Mouse (Mus musculus): ENCODE measurements around the gene Pink1. TPM values are rescaled to one million over a fixed set of nuclear protein-coding genes. Genes with fewer than 3 reads are reported as not detected.

Pink1 gene
- polyA plus RNA-seq, 1 experiment from 2014 or later, result 15.6 TPM

- Histone ChIP-seq H3K36me3 (ENCODE audit: control insufficient read depth, insufficient read depth, low read length) (no peaks in the 10 kb centered on the region), H3K4me2 (no peak overlapping the region), H3K27me3 (replicated peaks; ENCODE audit: control insufficient read depth, insufficient read depth, low read length) (no peaks in the 10 kb centered on the region; the same call in 1 of the 2 replicates), H3K4me3 (ENCODE audit: low read depth, low read length) (no peak overlapping the region), H3K9me3 (ENCODE audit: control insufficient read depth, low read length) (no peaks in the 10 kb centered on the region), H3K9ac (ENCODE audit: low read depth, low read length) (no peak overlapping the region), H3K27ac (ENCODE audit: low read depth, low read length) (no peak overlapping the region), H3K4me1 (replicated peaks; ENCODE audit: control insufficient read depth, insufficient read depth, low read length) (no peaks in the 10 kb centered on the region)
- ATAC-seq (replicated peaks; ENCODE audit: low FRiP score), result no peak
- DNase-seq (ENCODE audit: low spot score), result no peak
- WGBS, result 26% methylated on average over 11 of the region's 11 CpGs
These were observed 35.3 kb upstream of the Pink1 start for GRCm38 (mm10) chr4:138361370-138361821.

DNA sequence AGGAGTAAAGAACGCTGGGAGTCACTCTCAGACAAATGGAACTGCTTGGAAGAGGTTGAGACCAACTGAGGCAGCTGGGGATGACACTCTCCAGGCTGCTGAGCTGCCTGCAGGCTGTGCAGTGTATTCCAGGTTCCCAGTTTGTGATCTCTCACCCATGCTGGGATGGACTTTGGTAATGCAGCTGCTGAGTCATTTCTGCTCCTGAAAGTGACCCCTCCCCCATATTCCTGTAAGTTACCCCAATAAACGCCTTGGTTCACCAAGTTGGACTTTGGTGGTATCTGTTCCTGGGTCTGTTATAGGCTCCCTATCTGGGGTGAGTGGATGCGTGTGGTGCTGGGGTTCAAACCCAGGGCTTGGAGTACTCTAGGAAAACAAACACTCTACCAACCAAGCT lies 32.1 kb upstream of the Pink1 start:
- no peaks in the 10 kb centered on the region for H3K36me3 ChIP-seq (ENCODE audit: control insufficient read depth, insufficient read depth, low read length)
- H3K4me3 ChIP-seq (ENCODE audit: low read depth, low read length), result no peak overlapping the region
- H3K9ac ChIP-seq (ENCODE audit: low read depth, low read length), result no peak overlapping the region
- H3K4me2 ChIP-seq, result no peak overlapping the region
- no peaks in the 10 kb centered on the region; the same call in 1 of the 2 replicates for H3K4me1 ChIP-seq (replicated peaks; ENCODE audit: control insufficient read depth, insufficient read depth, low read length)
- H3K9me3 ChIP-seq (ENCODE audit: control insufficient read depth, low read length), result no peaks in the 10 kb centered on the region
- 67% methylated on average over 3 of the region's 3 CpGs for WGBS
- no peak for ATAC-seq (replicated peaks; ENCODE audit: low FRiP score)
- no peaks in the 10 kb centered on the region; the same call in 1 of the 2 replicates for H3K27me3 ChIP-seq (replicated peaks; ENCODE audit: control insufficient read depth, insufficient read depth, low read length)
- H3K27ac ChIP-seq (ENCODE audit: low read depth, low read length), result no peak overlapping the region
- DNase-seq (ENCODE audit: low spot score), result no peak

GRCm38 (mm10) chr4:138356551-138356950 lies 30.4 kb upstream of the Pink1 start:
- Histone ChIP-seq H3K36me3 (ENCODE audit: control insufficient read depth, insufficient read depth, low read length) (no peaks in the 10 kb centered on the region), H3K9me3 (ENCODE audit: control insufficient read depth, low read length) (no peaks in the 10 kb centered on the region), H3K9ac (ENCODE audit: low read depth, low read length) (no peak overlapping the region), H3K4me2 (no peak overlapping the region), H3K27me3 (replicated peaks; ENCODE audit: control insufficient read depth, insufficient read depth, low read length) (no peaks in the 10 kb centered on the region; the same call in 1 of the 2 replicates), H3K4me1 (replicated peaks; ENCODE audit: control insufficient read depth, insufficient read depth, low read length) (no peaks in the 10 kb centered on the region; the same call in 1 of the 2 replicates), H3K27ac (ENCODE audit: low read depth, low read length) (no peak overlapping the region), H3K4me3 (ENCODE audit: low read depth, low read length) (no peak overlapping the region)
- DNase-seq (ENCODE audit: low spot score) (no peak), ATAC-seq (replicated peaks; ENCODE audit: low FRiP score) (no peak)
- 90% methylated on average over 12 of the region's 12 CpGs for WGBS

- Histone ChIP-seq H3K4me2 (no peak overlapping the region), H3K9me3 (ENCODE audit: control insufficient read depth, low read length) (no peaks in the 10 kb centered on the region), H3K4me1 (replicated peaks; ENCODE audit: control insufficient read depth, insufficient read depth, low read length) (no peaks in the 10 kb centered on the region; the same call in 1 of the 2 replicates), H3K27ac (ENCODE audit: low read depth, low read length) (no peak overlapping the region), H3K36me3 (ENCODE audit: control insufficient read depth, insufficient read depth, low read length) (no peaks in the 10 kb centered on the region), H3K9ac (ENCODE audit: low read depth, low read length) (no peak overlapping the region), H3K4me3 (ENCODE audit: low read depth, low read length) (no peak overlapping the region), H3K27me3 (replicated peaks; ENCODE audit: control insufficient read depth, insufficient read depth, low read length) (no peaks in the 10 kb centered on the region; the same call in 1 of the 2 replicates)
- DNase-seq (ENCODE audit: low spot score) (no peak), ATAC-seq (replicated peaks; ENCODE audit: low FRiP score) (no peak)
- 85% methylated on average over 8 of the region's 8 CpGs for WGBS
These were observed 30.0 kb upstream of the Pink1 start for GRCm38 (mm10) chr4:138356141-138356540.

- no peak overlapping the region for H3K9ac ChIP-seq (ENCODE audit: low read depth, low read length)
- H3K4me1 ChIP-seq (replicated peaks; ENCODE audit: control insufficient read depth, insufficient read depth, low read length), result no peaks in the 10 kb centered on the region; the same call in 1 of the 2 replicates
- 73% methylated on average over 2 of the region's 2 CpGs for WGBS
- H3K27ac ChIP-seq (ENCODE audit: low read depth, low read length), result no peak overlapping the region
- no peaks in the 10 kb centered on the region for H3K9me3 ChIP-seq (ENCODE audit: control insufficient read depth, low read length)
- no peaks in the 10 kb centered on the region for H3K36me3 ChIP-seq (ENCODE audit: control insufficient read depth, insufficient read depth, low read length)
- DNase-seq (ENCODE audit: low spot score), result no peak
- no peak for ATAC-seq (replicated peaks; ENCODE audit: low FRiP score)
- no peak overlapping the region for H3K4me3 ChIP-seq (ENCODE audit: low read depth, low read length)
- H3K4me2 ChIP-seq, result no peak overlapping the region
- H3K27me3 ChIP-seq (replicated peaks; ENCODE audit: control insufficient read depth, insufficient read depth, low read length), result no peaks in the 10 kb centered on the region
These were observed 29.4 kb upstream of the Pink1 start for GRCm38 (mm10) chr4:138355496-138355895.

DNA sequence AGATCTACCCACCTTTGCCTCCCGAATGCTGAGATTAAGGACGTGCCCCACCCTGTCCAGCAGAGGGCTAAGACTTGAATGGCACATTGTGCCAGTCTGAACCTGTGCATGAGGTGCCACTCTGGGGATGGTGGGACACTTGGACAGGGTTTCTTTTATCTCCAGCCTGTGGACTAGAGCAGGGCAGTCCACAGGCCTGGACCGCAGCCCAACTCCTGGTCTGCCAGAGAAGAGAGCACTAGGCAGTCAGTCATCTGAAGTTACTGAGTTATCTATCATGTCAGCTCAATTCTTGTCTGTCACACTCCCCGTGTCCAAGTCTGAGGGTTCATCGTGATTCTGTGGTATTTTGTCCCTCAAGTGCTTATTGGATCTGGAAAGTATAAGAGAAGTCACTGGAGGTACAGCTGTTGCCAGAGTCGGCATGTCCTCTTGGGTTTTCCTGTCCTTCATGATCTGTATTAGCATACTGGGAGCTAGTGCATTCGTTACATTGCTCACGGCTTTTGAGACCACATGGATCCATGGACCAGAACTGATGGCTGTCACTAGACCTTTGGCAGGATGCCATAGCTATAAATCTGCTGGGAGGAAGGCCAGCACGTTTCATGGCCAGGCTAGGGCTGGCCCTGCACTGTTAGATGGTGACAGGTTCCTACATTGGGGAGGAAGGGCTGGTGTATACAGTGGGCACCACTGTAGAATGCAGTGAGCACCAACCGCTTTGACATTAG lies 27.5 kb upstream of the Pink1 start:
- no peak for DNase-seq (ENCODE audit: low spot score)
- ATAC-seq (replicated peaks; ENCODE audit: low FRiP score), result no peak
- 73% methylated on average over 10 of the region's 10 CpGs for WGBS
- H3K9me3 ChIP-seq (ENCODE audit: control insufficient read depth, low read length), result no peaks in the 10 kb centered on the region
- no peaks in the 10 kb centered on the region for H3K27me3 ChIP-seq (replicated peaks; ENCODE audit: control insufficient read depth, insufficient read depth, low read length)
- H3K4me3 ChIP-seq (ENCODE audit: low read depth, low read length), result no peak overlapping the region
- no peak overlapping the region for H3K9ac ChIP-seq (ENCODE audit: low read depth, low read length)
- H3K36me3 ChIP-seq (ENCODE audit: control insufficient read depth, insufficient read depth, low read length), result no peaks in the 10 kb centered on the region
- H3K4me1 ChIP-seq (replicated peaks; ENCODE audit: control insufficient read depth, insufficient read depth, low read length), result no peaks in the 10 kb centered on the region; the same call in 1 of the 2 replicates
- no peak overlapping the region for H3K4me2 ChIP-seq
- no peak overlapping the region for H3K27ac ChIP-seq (ENCODE audit: low read depth, low read length)

- Histone ChIP-seq H3K4me3 (ENCODE audit: low read depth, low read length) (no peak overlapping the region), H3K4me1 (replicated peaks; ENCODE audit: control insufficient read depth, insufficient read depth, low read length) (no peaks in the 10 kb centered on the region; the same call in 1 of the 2 replicates), H3K9ac (ENCODE audit: low read depth, low read length) (no peak overlapping the region), H3K4me2 (no peak overlapping the region), H3K27me3 (replicated peaks; ENCODE audit: control insufficient read depth, insufficient read depth, low read length) (no peaks in the 10 kb centered on the region), H3K27ac (ENCODE audit: low read depth, low read length) (no peak overlapping the region), H3K9me3 (ENCODE audit: control insufficient read depth, low read length) (no peaks in the 10 kb centered on the region), H3K36me3 (ENCODE audit: control insufficient read depth, insufficient read depth, low read length) (no peaks in the 10 kb centered on the region)
- DNase-seq (ENCODE audit: low spot score) (no peak), ATAC-seq (replicated peaks; ENCODE audit: low FRiP score) (no peak)
- WGBS, result 82% methylated on average over 6 of the region's 6 CpGs
These were observed 26.6 kb upstream of the Pink1 start for GRCm38 (mm10) chr4:138352692-138353091.

DNA sequence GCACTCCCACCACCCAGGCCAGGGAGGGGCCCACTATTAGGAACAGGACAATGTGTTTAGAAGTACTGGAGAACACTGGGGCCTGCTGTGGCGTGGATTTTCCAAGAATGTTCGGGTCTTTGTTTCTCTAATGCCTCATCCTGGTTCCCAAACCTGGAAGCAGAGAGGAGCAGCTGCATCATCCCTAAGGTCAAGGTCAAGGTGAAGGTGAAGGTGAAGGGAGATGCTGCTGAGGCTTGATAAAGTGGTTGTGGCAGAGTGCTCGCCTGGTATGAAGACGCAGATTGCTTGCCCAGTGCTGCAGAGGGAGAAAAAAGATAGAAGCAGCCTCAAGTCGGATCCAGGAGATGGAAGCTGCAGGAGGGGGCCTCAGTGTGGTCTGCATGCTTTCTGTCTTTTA lies 25.7 kb upstream of the Pink1 start:
- ATAC-seq (replicated peaks; ENCODE audit: low FRiP score), result no peak
- 75% methylated on average over 5 of the region's 5 CpGs for WGBS

GRCm38 (mm10) chr4:138348716-138349115 lies 22.6 kb upstream of the Pink1 start:
- 71% methylated on average over 7 of the region's 7 CpGs for WGBS
- ATAC-seq (replicated peaks; ENCODE audit: low FRiP score), result no peak
- H3K4me2 ChIP-seq, result no peak overlapping the region
- H3K9ac ChIP-seq (ENCODE audit: low read depth, low read length), result no peak overlapping the region
- no peaks in the 10 kb centered on the region for H3K36me3 ChIP-seq (ENCODE audit: control insufficient read depth, insufficient read depth, low read length)
- H3K9me3 ChIP-seq (ENCODE audit: control insufficient read depth, low read length), result no peaks in the 10 kb centered on the region
- H3K27ac ChIP-seq (ENCODE audit: low read depth, low read length), result no peak overlapping the region
- no peak for DNase-seq (ENCODE audit: low spot score)
- H3K27me3 ChIP-seq (replicated peaks; ENCODE audit: control insufficient read depth, insufficient read depth, low read length), result no peaks in the 10 kb centered on the region
- H3K4me1 ChIP-seq (replicated peaks; ENCODE audit: control insufficient read depth, insufficient read depth, low read length), result no peaks in the 10 kb centered on the region
- no peak overlapping the region for H3K4me3 ChIP-seq (ENCODE audit: low read depth, low read length)

More for the DNA sequence above, 25.7 kb upstream of the Pink1 start:
- no peak overlapping the region for H3K27ac ChIP-seq (ENCODE audit: low read depth, low read length)
- H3K4me2 ChIP-seq, result no peak overlapping the region
- H3K36me3 ChIP-seq (ENCODE audit: control insufficient read depth, insufficient read depth, low read length), result no peaks in the 10 kb centered on the region
- DNase-seq (ENCODE audit: low spot score), result no peak
- H3K4me3 ChIP-seq (ENCODE audit: low read depth, low read length), result no peak overlapping the region
- no peak overlapping the region for H3K9ac ChIP-seq (ENCODE audit: low read depth, low read length)
- H3K9me3 ChIP-seq (ENCODE audit: control insufficient read depth, low read length), result no peaks in the 10 kb centered on the region
- H3K27me3 ChIP-seq (replicated peaks; ENCODE audit: control insufficient read depth, insufficient read depth, low read length), result no peaks in the 10 kb centered on the region
- no peaks in the 10 kb centered on the region; the same call in 1 of the 2 replicates for H3K4me1 ChIP-seq (replicated peaks; ENCODE audit: control insufficient read depth, insufficient read depth, low read length)
